Mouse (Mus musculus) heart, embryonic 11.5 days (tissue): ENCODE results near the gene Atp5j. TPM values are rescaled to one million over a fixed set of nuclear protein-coding genes. Genes with fewer than 3 reads are reported as not detected.

ENCODE experiments used
- ATAC-seq: fragments of 200-750 bp; cut with Nextera tagmentation; replicated peaks from 2 replicates; pipeline ENCODE4 v1.8.0; 2017; ENCODE audit warnings: moderate library complexity; ENCODE audit not compliant: insufficient number of reproducible peaks, low FRiP score, low TSS enrichment
- H3K27ac ChIP-seq: fragments of 300-500 bp; sonication (generic); 2 replicates; pipeline ENCODE4 v1.5.1; 2014; ENCODE audit warnings: mild to moderate bottlenecking, low read depth, low read length
- H3K27me3 ChIP-seq: fragments of 300-500 bp; sonication (generic); 2 replicates; pipeline ENCODE4 v1.6.1; 2014; ENCODE audit warnings: mild to moderate bottlenecking, low read length, mixed read lengths; ENCODE audit not compliant: control insufficient read depth, insufficient read depth
- H3K36me3 ChIP-seq: fragments of 300-500 bp; sonication (generic); 2 replicates; pipeline ENCODE4 v1.6.1; 2014; ENCODE audit warnings: mild to moderate bottlenecking, low read length, moderate library complexity, mixed read lengths; ENCODE audit not compliant: control insufficient read depth, insufficient read depth
- H3K4me1 ChIP-seq: fragments of 300-500 bp; sonication (generic); 2 replicates; pipeline ENCODE4 v1.6.1; 2014; ENCODE audit warnings: low read length; ENCODE audit not compliant: control insufficient read depth, insufficient read depth
- H3K4me2 ChIP-seq: fragments of 300-500 bp; sonication (generic); 2 replicates; pipeline ENCODE4 v1.6.1; 2014; ENCODE audit warnings: mild to moderate bottlenecking, moderate library complexity
- H3K4me3 ChIP-seq: fragments of 300-500 bp; sonication (generic); 2 replicates; pipeline ENCODE4 v1.5.1; 2014; ENCODE audit warnings: low read depth, low read length
- H3K9ac ChIP-seq: fragments of 300-500 bp; sonication (generic); 2 replicates; pipeline ENCODE4 v1.6.1; 2014; ENCODE audit warnings: mild to moderate bottlenecking, low read depth, low read length, moderate library complexity
- H3K9me3 ChIP-seq: fragments of 300-500 bp; sonication (generic); replicated peaks from 2 replicates; pipeline ENCODE4 v1.6.1; 2016; ENCODE audit warnings: low read length; ENCODE audit not compliant: control insufficient read depth
- WGBS: fragments of 180-500 bp; shearing (Covaris S2); extraction: QIAGEN DNeasy Blood & Tissue Kit; methylation state at CpG from one replicate; pipeline ENCODE4 v1.1.7; 2014; ENCODE audit not compliant: insufficient replicate concordance; 5-methylcytosine and 5-hydroxymethylcytosine counted together
- polyA plus RNA-seq: library from polyadenylated mRNA; unstranded; fragments of >200 nt; fragmentation: Nextera tagmentation; extraction: Ambion mirVana; gene quantifications from 2 replicates; pipeline ENCODE4 v1.2.1, GENCODE M21; 2014

The Atp5j gene
- polyA plus RNA-seq, 1 experiment from 2014 or later = 1,388 TPM

DNA sequence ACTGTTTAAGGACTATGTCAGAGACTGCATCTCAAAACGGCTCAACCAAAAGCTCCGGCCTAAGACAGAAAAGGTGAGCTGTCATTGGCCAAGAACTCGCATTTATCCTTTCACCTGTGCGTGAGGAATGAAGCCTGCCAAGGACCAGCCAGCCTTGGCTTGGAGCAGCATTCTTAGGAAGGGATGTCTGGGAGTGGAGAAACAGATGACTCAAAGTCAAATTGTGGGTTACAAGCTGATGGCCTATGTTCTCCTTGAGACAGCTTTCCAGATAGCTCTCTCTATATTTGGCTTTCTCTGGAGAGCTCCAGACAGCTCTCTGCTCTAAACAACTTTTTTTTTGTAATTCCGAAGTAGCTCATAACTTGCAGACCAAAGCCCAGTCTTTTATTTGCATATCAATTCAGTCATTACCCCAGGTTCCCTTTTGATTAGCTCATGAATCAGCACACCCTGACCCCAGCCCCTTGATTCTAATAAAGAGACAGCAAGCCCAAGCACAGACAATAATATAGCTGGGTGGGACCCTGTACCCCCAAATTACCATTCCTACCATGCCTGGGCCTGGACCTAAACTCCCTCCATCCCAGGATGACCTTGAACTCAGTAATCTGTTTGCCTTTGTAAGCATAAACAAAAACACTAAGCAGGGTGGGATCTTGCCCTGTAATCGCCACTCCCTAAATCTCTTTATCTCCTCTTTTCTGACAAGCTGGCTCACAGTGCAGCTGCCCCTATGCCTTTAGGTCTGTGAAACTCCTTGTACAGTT lies 56.4 kb downstream of the Atp5j start:
- H3K9me3 ChIP-seq = peaks cover 4% of the 10 kb centered on the region; the same call in 1 of the 2 replicates
- H3K36me3 ChIP-seq = no peaks in the 10 kb centered on the region
- 0 out of 2 replicates have a peak, but pooled peaks cover 6% of the 10 kb centered on the region for H3K27me3 ChIP-seq
- H3K4me3 ChIP-seq = no peak overlapping the region
- no peak overlapping the region for H3K4me2 ChIP-seq
- 69% methylated on average over 6 of the region's 6 CpGs for WGBS
- peaks cover 2% of the 10 kb centered on the region; the same call in 1 of the 2 replicates for H3K4me1 ChIP-seq
- H3K9ac ChIP-seq = no peak overlapping the region
- no peak overlapping the region for H3K27ac ChIP-seq
- ATAC-seq = no peak

DNA sequence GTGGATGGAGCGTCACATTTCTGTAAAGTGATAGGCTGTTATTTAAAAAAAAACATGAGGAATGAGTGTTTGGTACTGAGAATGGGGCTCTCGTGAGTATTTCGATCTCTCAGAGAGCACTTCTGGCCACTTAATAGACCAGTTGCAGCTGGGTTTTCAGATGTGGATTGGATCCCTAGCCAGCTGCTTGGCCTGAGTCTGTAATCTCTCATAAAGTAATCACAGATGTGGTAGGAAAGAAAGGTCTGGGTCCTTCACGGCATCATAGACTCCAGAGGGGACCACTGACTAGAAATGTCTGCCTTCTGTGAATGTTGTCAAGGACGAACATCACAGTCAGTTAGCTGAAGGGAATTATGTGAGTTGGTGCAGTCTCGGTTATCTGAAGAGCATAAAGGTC lies 57.0 kb downstream of the Atp5j start:
- Histone ChIP-seq H3K27me3 (0 out of 2 replicates have a peak, but pooled peaks cover 6% of the 10 kb centered on the region), H3K36me3 (no peaks in the 10 kb centered on the region), H3K4me2 (no peak overlapping the region), H3K4me3 (no peak overlapping the region), H3K9me3 (peaks cover 4% of the 10 kb centered on the region; the same call in 1 of the 2 replicates), H3K27ac (no peak overlapping the region), H3K9ac (no peak overlapping the region), H3K4me1 (peaks cover 2% of the 10 kb centered on the region; the same call in 1 of the 2 replicates)
- WGBS = 69% methylated on average over 6 of the region's 6 CpGs
- ATAC-seq = no peak

Other genes starting within 250 kb of the Atp5j start
- 51.4 and 53.0 TPM in 2 replicates for gene Mrpl39, start 99.9 kb downstream of the Atp5j start, polyA plus RNA-seq
- 8.1 and 9.8 TPM in 2 replicates for gene Jam2, start 61.5 kb downstream of the Atp5j start, polyA plus RNA-seq
- gene Gabpa, start 700 bp downstream of the Atp5j start, polyA plus RNA-seq = 35.3 and 41.6 TPM in 2 replicates